Mouse (Mus musculus): ENCODE results near the gene Armh3.

DNA sequence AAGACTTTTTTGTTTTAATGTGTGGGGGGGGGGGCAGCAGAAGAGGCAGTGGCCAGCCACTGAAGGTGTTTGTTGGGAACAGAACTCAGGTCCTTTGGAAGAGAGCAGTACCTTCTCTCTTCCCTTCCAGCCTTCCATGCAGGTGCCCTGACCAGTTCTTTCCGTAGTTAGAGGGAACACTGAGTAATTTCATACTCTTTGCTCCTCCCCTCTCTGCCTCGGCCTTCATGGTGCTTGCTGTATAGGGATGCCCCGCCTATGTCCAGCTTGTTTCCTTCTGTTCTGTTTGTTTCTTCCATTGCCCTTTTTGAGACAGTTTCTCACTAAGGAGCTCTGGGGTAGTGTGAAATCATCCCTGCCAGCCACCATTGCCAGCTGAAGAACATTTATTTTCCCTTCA, 212.8 kb downstream of the Armh3 start:
- no peak for TF ChIP-seq GATA1 (IDR thresholded peaks at IDR 0.05; ENCODE audit: borderline replicate concordance, low read length)
- no peak for TF ChIP-seq FLI1 (IDR thresholded peaks at IDR 0.05; ENCODE audit: low read length)

Measured in megakaryocyte, embryonic 14.5 days (primary cell).